Mouse (Mus musculus): ENCODE data around the gene Gm21903.
"Not testable (repeated sequence)": the region's sequence is repeated elsewhere in the genome, so short reads cannot be mapped to it uniquely, and the experiment has no call there.

DNA sequence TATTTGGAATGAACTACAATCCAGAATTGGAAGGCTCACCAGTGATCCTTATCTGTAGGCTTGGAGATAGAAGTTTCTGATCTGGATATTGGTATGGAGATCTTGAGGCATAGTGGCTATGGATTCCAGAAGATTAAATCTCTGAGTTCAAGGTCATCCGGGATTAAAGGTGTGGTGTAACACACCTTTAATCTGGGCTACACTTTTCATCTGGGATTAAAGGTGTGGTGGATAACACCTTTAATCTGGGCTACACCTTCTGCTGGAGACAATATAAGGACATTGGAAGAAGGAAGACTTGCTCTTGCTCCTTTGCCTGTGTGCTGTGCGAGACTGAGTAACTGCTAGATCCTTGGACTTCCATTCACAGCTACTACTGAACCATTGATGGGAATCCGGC lies 6.7 kb downstream of the Gm21903 start, which contains the start of gene Esp24:
- not testable (repeated sequence) for TF ChIP-seq ZNF384 (IDR thresholded peaks at IDR 0.05; ENCODE audit: low read depth, low read length); ZC3H11A (IDR thresholded peaks at IDR 0.05; ENCODE audit: borderline replicate concordance, low read depth, low read length); MAFK (IDR thresholded peaks at IDR 0.05; ENCODE audit: insufficient read depth, low read depth, low read length)

Measured in ES-E14 (cell line).